In genomic region chr2:27280920-27281611, GRCm38 (mm10) we compare ENCODE assay signal across 8 mouse cellular contexts. TPM values are rescaled to one million over a fixed set of nuclear protein-coding genes. Genes with fewer than 3 reads are reported as not detected.
DNase-seq lines count a peak whose midpoint lies in the region; ATAC-seq lines count a peak whose summit lies in the region.
"Had no signal": no experiment of that assay in that cellular context is flagged by ENCODE, and none has a peak within 500 bp of the region (broad histone marks: within the 10 kb centered on the region; RNA-seq: fewer than 3 reads in every experiment).

No protein-coding gene starts in this region.

- no peaks in the 10 kb centered on the region for H3K27me3 ChIP-seq in forebrain, embryonic 14.5 days (replicated peaks; ENCODE audit: control insufficient read depth, insufficient read depth, low read length)

- 66% methylated on average over 13 of the region's 13 CpGs for WGBS in forebrain, embryonic 14.5 days

- no peaks in the 10 kb centered on the region for H3K9me3 ChIP-seq in forebrain, embryonic 14.5 days (replicated peaks; ENCODE audit: control insufficient read depth, low read length)

- DNase-seq in MEL-GATA-1-ER (ENCODE audit: extremely low read depth, low read depth): peak; percentile 26
- peak; percentile 32 for DNase-seq in brain, embryonic 18.5 days (ENCODE audit: low read depth, low spot score)
- DNase-seq in forebrain, embryonic 14.5 days (ENCODE audit: low spot score): peak; percentile 86
- peak; percentile 82 for DNase-seq in heart, postnatal 4 days
- DNase-seq in layer of hippocampus, adult 9-11 months: peak; percentile 38
- peak; percentile 34 to 36 for DNase-seq in right cerebral cortex, postnatal 36 days (ENCODE audit: low spot score in 2 of 2)

- no peak overlapping the region for H3K4me3 ChIP-seq in forebrain, embryonic 14.5 days (ENCODE audit: low read depth, low read length)

- no peak overlapping the region for H3K27ac ChIP-seq in forebrain, embryonic 14.5 days (ENCODE audit: low read depth, low read length)
- H3K27ac ChIP-seq: macrophage had no signal

- no peaks in the 10 kb centered on the region for H3K4me1 ChIP-seq in forebrain, embryonic 14.5 days (ENCODE audit: control insufficient read depth, insufficient read depth, low read length)

- peak; percentile 40 for ATAC-seq in forebrain, embryonic 14.5 days
- ATAC-seq in megakaryocyte progenitor cell, adult 5-6 weeks (replicated peaks; ENCODE audit: poor library complexity): peak; percentile 85

- peaks cover 26% of the 10 kb centered on the region; the same call in 1 of the 2 replicates for H3K36me3 ChIP-seq in forebrain, embryonic 14.5 days (ENCODE audit: control insufficient read depth, insufficient read depth, low read length)

- H3K4me2 ChIP-seq in forebrain, embryonic 14.5 days (ENCODE audit: low read length): no peak overlapping the region

- no peak overlapping the region for H3K9ac ChIP-seq in forebrain, embryonic 14.5 days (ENCODE audit: low read length)

RNA-seq across cellular contexts. Expression of gene Sardh, which starts 32.9 kb away (rescaled TPM):
- 4.2 and 4.7 TPM in 2 replicates for polyA plus RNA-seq in forebrain, embryonic 14.5 days (2014; fragmentation: Nextera tagmentation; extraction: Ambion mirVana)
- 10 to 100 TPM; 20.4 to 24.9 TPM for total RNA-seq in heart, postnatal 4 days (2021)
- not detected in 2 replicates for total RNA-seq in megakaryocyte progenitor cell, adult 5-6 weeks (2015)
- not detected in 2 replicates for total RNA-seq in megakaryocyte progenitor cell, adult 5-6 weeks (2017)

Comparison
In these comparisons a context has a peak if more than half of its experiments do, and no peak if none do; other contexts are left out.
1. DNase-seq: peak in every context shown above with its lines; median percentile 86 in forebrain, embryonic 14.5 days; 82 in heart, postnatal 4 days; 38 in layer of hippocampus, adult 9-11 months; 35 in right cerebral cortex, postnatal 36 days; 32 in brain, embryonic 18.5 days; 26 in MEL-GATA-1-ER.
2. RNA of gene Sardh, which starts 32.9 kb away (total RNA-seq): 20.4 to 24.9 TPM in heart, postnatal 4 days; not detected in megakaryocyte progenitor cell, adult 5-6 weeks; every median in the first group is over 10 times any median in the second.